Mouse (Mus musculus) left cerebral cortex, adult 2 months (tissue): ENCODE data around the gene Ston2. TPM values are rescaled to one million over a fixed set of nuclear protein-coding genes. Genes with fewer than 3 reads are reported as not detected.

Experiments
- DNase-seq, 2 experiments: peaks; one replicate each; pipeline ENCODE4 v3.0.0; 2021 to 2022; ENCODE audit warnings: low spot score in 2 of 2, mixed read lengths in 1 of 2; ENCODE audit errors: extremely low spot score in 1 of 2
- H3K27ac ChIP-seq: fragments of 200-600 bp; 2 replicates; pipeline ENCODE4 v1.8.1; 2022
- H3K4me3 ChIP-seq: fragments of 200-600 bp; 2 replicates; pipeline ENCODE4 v1.8.1; 2022
- CTCF ChIP-seq: fragments of 200-600 bp; IDR thresholded peaks from 2 replicates; pipeline ENCODE4 v1.8.1; 2022; ENCODE audit warnings: antibody characterized with exemption, mild to moderate bottlenecking, moderate library complexity
- intact Hi-C: fragments of 180-260 bp; cut with DNase I; formaldehyde crosslinking; loops from one replicate; pipeline ENCODE4 v1.15.1; 2025
- total RNA-seq, 2 experiments: library from RNA; stranded (reverse); gene quantifications; 2 replicates each; pipeline ENCODE4 v1.2.3; 2021

Ston2 gene
- total RNA-seq, 2 experiments from 2014 or later = 17.1 to 20.2 TPM

DNA sequence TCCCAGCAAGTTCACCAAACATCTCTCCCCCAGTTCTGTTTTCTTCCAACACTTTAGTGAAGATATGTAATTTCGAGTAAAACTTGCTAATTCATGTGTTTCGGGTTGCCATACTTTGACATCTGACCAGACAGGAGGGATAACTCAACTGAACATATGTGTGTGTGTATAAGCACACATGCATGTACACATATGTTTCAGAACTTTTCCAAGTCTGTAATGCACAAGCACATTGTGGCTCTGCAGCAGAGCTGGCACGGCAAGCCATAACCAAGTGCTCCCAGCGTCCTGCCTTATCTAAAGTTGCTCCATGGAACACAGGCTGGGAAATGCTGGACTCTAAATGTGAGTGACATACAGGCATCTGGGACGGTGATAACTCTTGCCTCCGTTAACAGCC lies 78.6 kb downstream of the Ston2 start:
- no peak for TF ChIP-seq CTCF
- intact Hi-C loops = loop anchor here (5.0 kb wide), 1 partner anchor 67 kb away; no protein-coding TSS in a partner anchor
- no peak for DNase-seq
- H3K27ac ChIP-seq = no peak overlapping the region
- H3K4me3 ChIP-seq = no peak overlapping the region

DNA sequence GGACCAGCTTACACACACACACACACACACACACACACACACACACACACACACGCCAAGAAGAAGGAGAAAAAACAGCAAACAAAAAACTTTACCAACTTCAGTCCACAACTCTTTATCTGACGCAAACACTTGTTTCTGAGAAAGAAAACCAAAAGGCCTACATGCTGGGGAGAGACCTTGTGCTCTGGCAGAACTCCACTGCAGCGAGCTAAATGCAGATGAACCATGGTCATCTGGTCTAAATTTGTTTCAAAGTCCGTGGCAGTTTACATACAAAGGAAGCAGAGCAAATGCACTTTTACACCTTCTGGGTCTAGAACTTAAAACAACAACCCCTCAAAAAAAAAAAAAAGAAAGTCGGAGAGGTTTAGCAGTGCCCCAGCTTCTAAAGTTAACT lies 79.0 kb downstream of the Ston2 start:
- no peak for DNase-seq
- TF ChIP-seq CTCF = no peak
- intact Hi-C loops = no loop called here
- Histone ChIP-seq H3K4me3 (no peak overlapping the region), H3K27ac (no peak overlapping the region)

DNA sequence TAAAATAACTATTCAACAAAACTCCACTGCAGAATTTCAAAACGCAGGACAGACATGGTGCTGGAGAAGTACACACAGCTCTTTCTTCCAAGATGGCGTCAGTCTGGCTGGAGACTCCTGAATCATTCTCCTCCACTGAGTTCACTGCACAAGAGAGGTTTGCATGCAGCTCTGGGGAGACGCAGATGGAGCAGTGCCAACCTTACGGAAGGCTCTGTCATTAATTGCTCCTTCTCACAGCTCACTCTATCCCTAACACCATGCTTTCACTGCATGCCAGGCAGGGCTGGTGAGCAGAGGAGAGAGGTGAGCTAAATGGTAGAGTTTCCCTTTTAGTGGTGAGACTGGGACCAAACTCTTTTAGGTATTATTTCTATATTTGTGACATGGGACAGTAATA lies 80.4 kb downstream of the Ston2 start:
- intact Hi-C loops = no loop called here
- Histone ChIP-seq H3K4me3 (no peak overlapping the region), H3K27ac (no peak overlapping the region)
- TF ChIP-seq CTCF = no peak
- DNase-seq = no peak

DNA sequence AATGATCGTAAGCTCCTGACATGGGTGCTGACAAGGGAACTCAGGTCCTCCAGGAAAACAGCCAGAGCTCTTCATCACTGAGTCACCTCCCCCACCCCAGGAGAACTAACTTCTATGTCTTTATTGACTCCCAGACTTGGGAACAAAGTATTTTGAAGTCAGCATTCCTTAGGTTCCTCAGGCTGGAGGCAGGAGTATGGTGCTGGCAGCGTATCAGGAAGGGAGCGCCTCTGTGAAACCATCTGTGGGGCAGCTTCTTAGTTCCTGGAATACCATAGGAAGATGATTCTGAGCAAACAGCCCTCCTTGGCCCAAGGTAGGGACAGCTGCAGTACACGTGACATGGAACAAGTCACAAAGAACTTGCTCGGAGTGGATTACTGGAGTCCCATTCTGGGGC lies 84.7 kb downstream of the Ston2 start:
- intact Hi-C loops = no loop called here
- Histone ChIP-seq H3K27ac (no peak overlapping the region), H3K4me3 (no peak overlapping the region)
- no peak for TF ChIP-seq CTCF
- no peak for DNase-seq

DNA sequence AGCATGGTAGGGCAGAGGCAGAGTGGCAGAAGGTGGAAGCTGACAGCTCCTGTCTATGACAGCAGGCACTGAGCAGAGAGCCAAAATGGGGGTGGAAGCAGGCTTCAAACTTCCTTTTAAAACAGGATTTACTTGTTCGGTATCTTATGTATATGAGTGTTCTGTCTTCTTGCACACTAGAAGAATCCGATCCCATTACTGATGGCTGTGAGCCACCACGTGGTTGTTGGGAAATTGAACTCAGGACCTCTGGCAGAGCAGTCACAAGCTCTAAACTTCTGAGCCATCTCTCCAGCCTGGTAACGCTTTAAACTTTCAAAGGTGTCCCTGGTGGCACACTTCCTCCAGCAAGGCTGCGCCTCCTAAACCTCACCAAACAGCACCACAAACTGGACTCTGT lies 85.4 kb downstream of the Ston2 start:
- H3K27ac ChIP-seq = no peak overlapping the region
- DNase-seq = no peak
- TF ChIP-seq CTCF = no peak
- H3K4me3 ChIP-seq = no peak overlapping the region
- intact Hi-C loops = no loop called here

DNA sequence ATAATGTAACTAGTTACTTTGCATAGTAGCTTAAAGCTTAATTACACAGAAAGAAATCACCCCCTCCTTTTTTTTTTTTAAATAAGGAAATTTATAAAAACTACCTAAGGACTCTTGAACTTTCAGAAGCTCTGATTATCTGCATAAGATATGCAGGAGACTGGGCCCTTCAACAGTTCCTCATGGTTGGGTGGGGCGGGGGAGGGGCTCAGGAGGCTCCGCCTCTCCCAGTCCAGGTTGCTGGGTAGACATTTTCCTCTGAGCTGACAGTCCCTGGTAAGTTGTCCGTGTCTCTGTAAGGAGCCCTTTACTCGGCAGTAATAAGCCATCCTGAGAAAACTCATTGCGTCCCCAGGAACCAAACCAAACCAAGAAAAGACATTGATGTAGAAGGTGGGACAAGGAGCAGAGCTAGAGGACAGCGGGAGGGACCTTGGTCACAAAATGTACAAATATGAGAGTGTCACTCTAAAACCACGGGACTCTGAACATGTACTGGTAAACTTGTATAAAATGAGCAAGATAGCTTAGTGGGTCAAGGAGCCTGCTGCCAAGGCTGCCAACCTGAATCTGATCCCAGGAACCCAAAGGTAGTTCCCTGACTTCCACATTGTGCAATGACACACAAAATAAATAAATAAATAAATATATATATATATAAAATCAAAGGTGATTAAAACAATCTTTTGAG lies 88.6 kb downstream of the Ston2 start:
- Histone ChIP-seq H3K27ac (no peak overlapping the region), H3K4me3 (no peak overlapping the region)
- no peak for DNase-seq
- intact Hi-C loops = no loop called here
- TF ChIP-seq CTCF = no peak

DNA sequence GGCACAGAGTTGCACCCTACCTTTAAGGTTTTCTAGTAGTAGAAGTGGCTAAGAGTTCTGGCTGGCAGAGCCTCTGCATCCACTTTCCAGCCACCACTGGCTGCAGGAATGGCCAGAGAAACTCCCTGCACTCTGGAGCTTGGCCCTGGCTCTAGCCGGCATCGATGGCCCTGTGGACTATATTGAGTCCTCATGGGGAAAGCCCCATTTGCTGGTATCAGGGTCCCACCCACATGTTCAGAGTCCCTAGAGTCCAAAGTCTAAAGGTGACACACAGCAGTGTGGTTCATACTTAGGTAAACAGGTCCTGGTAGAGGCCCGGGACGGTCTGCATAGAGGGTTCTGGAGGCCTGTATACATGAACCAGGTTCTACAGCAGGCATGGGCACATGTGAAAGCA lies 92.0 kb downstream of the Ston2 start:
- H3K4me3 ChIP-seq = no peak overlapping the region
- DNase-seq = no peak
- no peak overlapping the region for H3K27ac ChIP-seq
- no peak for TF ChIP-seq CTCF
- intact Hi-C loops = no loop called here

DNA sequence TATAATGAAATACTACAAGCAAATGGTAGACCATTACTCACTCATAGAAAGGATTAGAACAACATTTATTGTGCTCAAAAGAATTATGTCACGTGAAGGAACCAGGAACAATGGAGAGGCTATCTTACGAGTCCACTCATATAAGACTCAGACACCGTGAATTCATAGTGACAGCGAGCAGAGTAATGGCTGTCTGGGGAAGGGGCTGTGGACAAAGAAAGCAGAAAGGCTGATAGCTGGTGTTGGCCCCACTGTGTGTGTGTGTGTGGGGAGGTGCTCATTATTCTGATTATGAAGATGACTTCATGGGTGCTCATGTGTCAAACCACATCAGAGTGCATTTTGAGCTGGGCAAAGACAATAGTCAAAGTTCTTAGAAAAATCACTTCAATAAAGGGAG lies 92.4 kb downstream of the Ston2 start:
- Histone ChIP-seq H3K27ac (no peak overlapping the region), H3K4me3 (no peak overlapping the region)
- no peak for TF ChIP-seq CTCF
- no peak for DNase-seq
- intact Hi-C loops = no loop called here

DNA sequence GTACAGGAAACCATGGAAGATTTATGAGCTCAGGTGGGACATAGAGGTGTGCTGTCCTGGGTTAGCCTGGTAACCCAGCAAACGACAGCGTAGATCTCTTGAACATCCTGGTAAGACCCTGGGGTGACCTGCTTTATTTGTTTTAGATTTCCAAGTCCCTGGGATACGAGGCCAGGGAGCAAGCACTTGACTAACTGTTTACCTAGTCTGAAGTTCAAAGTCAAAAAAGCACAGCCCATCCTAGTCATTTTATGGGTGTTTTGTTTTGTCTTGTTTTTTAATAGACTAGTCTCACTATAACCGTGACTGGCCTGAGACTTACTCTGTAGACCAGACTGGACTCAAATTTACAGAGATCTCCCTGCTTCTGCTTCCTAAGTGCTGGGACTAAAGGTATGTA lies 93.4 kb downstream of the Ston2 start:
- no peak for DNase-seq
- Histone ChIP-seq H3K4me3 (no peak overlapping the region), H3K27ac (no peak overlapping the region)
- TF ChIP-seq CTCF = no peak
- intact Hi-C loops = no loop called here

DNA sequence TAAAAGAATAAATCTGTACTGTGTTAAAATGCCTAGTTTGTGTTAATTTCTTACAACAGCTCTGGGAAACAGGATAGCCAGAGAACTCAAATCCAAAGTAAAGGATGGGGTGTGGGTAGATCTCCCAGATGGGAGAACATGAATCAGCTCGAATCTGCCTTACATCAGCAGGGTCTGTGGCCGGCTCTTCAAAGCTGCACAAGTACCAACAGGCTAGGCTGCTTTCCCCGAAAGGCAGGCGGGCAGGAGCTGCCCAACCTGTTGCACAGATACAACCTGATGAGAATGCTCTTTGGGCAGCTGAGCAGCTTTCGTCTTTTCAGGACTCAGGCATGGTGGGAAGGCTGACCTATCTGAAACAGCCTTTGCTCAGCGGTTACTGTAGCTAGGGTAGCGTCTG lies 94.6 kb downstream of the Ston2 start:
- Histone ChIP-seq H3K27ac (no peak overlapping the region), H3K4me3 (no peak overlapping the region)
- no peak for TF ChIP-seq CTCF
- intact Hi-C loops = no loop called here
- DNase-seq = no peak

DNA sequence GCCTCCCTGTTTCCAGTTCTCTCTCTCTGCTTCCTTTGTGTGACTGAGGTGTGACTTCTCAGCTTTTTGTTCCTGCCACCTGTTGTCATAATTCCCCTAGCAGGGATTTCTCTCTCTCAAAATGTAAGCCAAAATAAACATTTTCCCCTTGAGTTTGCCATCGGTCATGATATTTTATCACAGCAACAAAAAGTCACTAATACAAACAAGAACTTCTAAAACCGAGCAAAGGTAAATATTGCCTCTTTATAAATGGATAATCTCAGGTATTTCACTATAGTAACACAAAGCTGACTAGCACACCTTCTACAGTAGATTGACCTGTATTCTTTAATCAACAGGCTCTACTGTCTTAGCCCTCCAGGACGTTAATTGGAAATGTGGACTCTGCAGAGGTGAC lies 95.2 kb downstream of the Ston2 start:
- intact Hi-C loops = no loop called here
- no peak for DNase-seq
- Histone ChIP-seq H3K4me3 (no peak overlapping the region), H3K27ac (no peak overlapping the region)
- TF ChIP-seq CTCF = no peak

DNA sequence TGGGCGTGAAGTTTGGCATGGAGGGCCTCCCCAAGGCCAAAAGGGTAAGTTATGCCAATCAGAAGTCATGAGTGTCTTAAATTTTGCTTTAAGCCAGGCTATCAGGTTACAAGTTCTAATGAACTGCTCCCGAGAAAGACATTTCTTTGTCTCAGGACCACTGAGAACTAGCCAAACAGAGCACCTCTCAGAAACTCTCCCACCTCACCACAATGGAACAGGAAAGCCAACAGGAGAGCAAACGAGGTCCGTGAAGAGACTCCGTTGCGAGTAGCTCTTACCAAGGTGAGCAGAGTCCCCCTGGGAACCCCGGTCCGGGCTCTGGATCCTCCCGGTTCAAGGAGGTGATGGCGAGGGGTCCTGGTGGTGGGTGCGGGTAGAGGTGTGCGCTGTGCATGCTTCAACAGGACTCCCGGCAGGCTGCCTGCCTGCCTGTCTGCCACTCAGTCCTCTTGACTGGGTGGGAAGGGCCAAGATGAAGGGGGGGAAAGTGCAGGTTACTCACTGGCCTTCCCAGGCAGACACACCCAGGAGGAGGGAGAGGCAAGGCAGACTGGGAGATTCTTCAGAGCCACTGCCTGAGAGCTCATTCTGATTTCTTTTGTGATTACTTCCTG lies 102.4 kb downstream of the Ston2 start:
- intact Hi-C loops = no loop called here
- Histone ChIP-seq H3K27ac (no peak overlapping the region), H3K4me3 (no peak overlapping the region)
- no peak for TF ChIP-seq CTCF
- no peak for DNase-seq

DNA sequence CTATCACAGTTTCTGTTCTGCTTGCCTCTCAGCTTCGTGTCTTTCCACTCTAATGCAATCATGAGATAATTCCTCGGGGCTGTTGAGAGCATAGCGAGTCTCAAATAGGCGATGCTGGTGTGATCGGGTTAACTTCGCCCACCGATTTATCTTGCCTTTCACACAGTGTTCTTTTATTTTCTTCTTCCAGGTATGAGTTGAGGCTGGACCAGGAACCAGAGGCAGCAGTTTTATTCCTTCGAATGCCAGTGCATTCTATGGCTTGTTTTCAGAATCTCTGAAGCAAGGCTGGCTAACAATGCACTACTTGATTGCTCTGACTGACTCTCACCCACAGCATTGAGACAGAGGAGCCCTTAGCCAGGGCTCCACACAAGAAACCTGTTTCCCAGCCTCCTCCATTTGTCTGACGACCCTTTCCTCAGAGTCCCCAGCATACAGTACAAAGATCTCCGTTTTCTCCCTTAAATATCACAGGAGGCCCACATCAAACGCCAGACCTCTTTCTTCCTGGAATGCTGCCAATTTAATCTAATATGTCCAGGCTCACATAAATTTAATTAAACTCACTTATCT lies 103.3 kb downstream of the Ston2 start:
- no peak overlapping the region for H3K27ac ChIP-seq
- DNase-seq = no peak
- no peak for TF ChIP-seq CTCF
- H3K4me3 ChIP-seq = no peak overlapping the region
- intact Hi-C loops = no loop called here
